In genomic region chr10:93146601-93147000, GRCm38 (mm10) we compare ENCODE assay signal across 18 mouse cellular contexts.
"Had no signal": no experiment of that assay in that cellular context is flagged by ENCODE, and none has a peak within 500 bp of the region (broad histone marks: within the 10 kb centered on the region; RNA-seq: fewer than 3 reads in every experiment).

No protein-coding gene starts in this region.

- H3K9me3 ChIP-seq: intestine, embryonic 15.5 days; kidney, embryonic 15.5 days; limb, embryonic 10.5 days; limb, embryonic 13.5 days; midbrain, embryonic 12.5 days; midbrain, embryonic 15.5 days; neural tube, embryonic 13.5 days had no signal

- H3K27ac ChIP-seq: intestine, embryonic 15.5 days; kidney, embryonic 15.5 days; layer of hippocampus, adult 2 months; limb, embryonic 10.5 days; limb, embryonic 13.5 days; midbrain, embryonic 12.5 days; midbrain, embryonic 15.5 days; neural tube, embryonic 13.5 days had no signal

- H3K9ac ChIP-seq: intestine, embryonic 15.5 days; kidney, embryonic 15.5 days; limb, embryonic 13.5 days; liver, embryonic 14.5 days; midbrain, embryonic 12.5 days; midbrain, embryonic 15.5 days; neural tube, embryonic 13.5 days had no signal

- ATAC-seq: intestine, embryonic 15.5 days; midbrain, embryonic 15.5 days had no signal

- H3K36me3 ChIP-seq: intestine, embryonic 15.5 days; kidney, embryonic 15.5 days; limb, embryonic 10.5 days; limb, embryonic 13.5 days; midbrain, embryonic 12.5 days; midbrain, embryonic 15.5 days; neural tube, embryonic 13.5 days had no signal

- H3K4me1 ChIP-seq: intestine, embryonic 15.5 days; kidney, embryonic 15.5 days; limb, embryonic 10.5 days; limb, embryonic 13.5 days had no signal

- H3K4me2 ChIP-seq: intestine, embryonic 15.5 days; kidney, embryonic 15.5 days; limb, embryonic 13.5 days; midbrain, embryonic 12.5 days; midbrain, embryonic 15.5 days; neural tube, embryonic 13.5 days had no signal

- H3K4me3 ChIP-seq: intestine, embryonic 15.5 days; kidney, embryonic 15.5 days; layer of hippocampus, adult 2 months; limb, embryonic 10.5 days; limb, embryonic 13.5 days; midbrain, embryonic 12.5 days; midbrain, embryonic 15.5 days; myocyte; neural tube, embryonic 13.5 days had no signal

- DNase-seq: kidney, adult 11 months; kidney, adult 8-10 months; kidney, postnatal 14 days; layer of hippocampus, adult 9-11 months; liver; lung, adult 2 months; lung, postnatal 14 days; lung, postnatal 4 days had no signal

- H3K27me3 ChIP-seq: intestine, embryonic 15.5 days; kidney, embryonic 15.5 days; limb, embryonic 13.5 days; midbrain, embryonic 12.5 days; midbrain, embryonic 15.5 days; neural tube, embryonic 13.5 days had no signal
